Mouse (Mus musculus) stomach, embryonic 14.5 days (tissue): ENCODE results near the gene 1700024P04Rik. TPM values are rescaled to one million over a fixed set of nuclear protein-coding genes. Genes with fewer than 3 reads are reported as not detected.
"Not testable (repeated sequence)": the region's sequence is repeated elsewhere in the genome, so short reads cannot be mapped to it uniquely, and the experiment has no call there.

Source experiments
- ATAC-seq: fragments of 200-750 bp; cut with Nextera tagmentation; 2 replicates; pipeline ENCODE4 v1.8.0; 2017; ENCODE audit warnings: low read depth, moderate TSS enrichment; ENCODE audit not compliant: insufficient number of reproducible peaks, insufficient read depth, low FRiP score
- H3K27ac ChIP-seq: fragments of 300-500 bp; sonication (generic); 2 replicates; pipeline ENCODE4 v1.5.1; 2014; ENCODE audit warnings: mild to moderate bottlenecking, low read length, moderate library complexity, mixed read lengths
- H3K27me3 ChIP-seq: fragments of 300-500 bp; sonication (generic); 2 replicates; pipeline ENCODE4 v1.6.1; 2014; ENCODE audit warnings: low read length, control low read depth, mixed read lengths; ENCODE audit not compliant: control insufficient read depth, insufficient read depth
- H3K36me3 ChIP-seq: fragments of 300-500 bp; sonication (generic); 2 replicates; pipeline ENCODE4 v1.6.1; 2014; ENCODE audit warnings: mild to moderate bottlenecking, control low read depth, low read length, moderate library complexity, mixed read lengths; ENCODE audit not compliant: control insufficient read depth, insufficient read depth
- H3K4me1 ChIP-seq: fragments of 300-500 bp; sonication (generic); 2 replicates; pipeline ENCODE4 v1.6.1; 2014; ENCODE audit warnings: low read length, control low read depth, mixed read lengths; ENCODE audit not compliant: control insufficient read depth, insufficient read depth
- H3K4me2 ChIP-seq: fragments of 300-500 bp; sonication (generic); replicated peaks from 2 replicates; pipeline ENCODE4 v1.6.1; 2014; ENCODE audit warnings: low read depth, low read length, control low read depth
- H3K4me3 ChIP-seq: fragments of 300-500 bp; sonication (generic); 2 replicates; pipeline ENCODE4 v1.5.1; 2014; ENCODE audit warnings: low read depth, low read length, control low read depth
- H3K9ac ChIP-seq: fragments of 300-500 bp; sonication (generic); replicated peaks from 2 replicates; pipeline ENCODE4 v1.6.1; 2014; ENCODE audit warnings: low read depth, mild to moderate bottlenecking, control low read depth, low read length, moderate library complexity, mixed read lengths
- H3K9me3 ChIP-seq: fragments of 300-500 bp; sonication (generic); 2 replicates; pipeline ENCODE4 v1.6.1; 2016; ENCODE audit warnings: low read depth, low read length, control low read depth; ENCODE audit not compliant: control insufficient read depth
- WGBS: fragments of 180-500 bp; shearing (Covaris S2); extraction: QIAGEN DNeasy Blood & Tissue Kit; methylation state at CpG from one replicate; pipeline ENCODE4 v1.1.7; 2014; 5-methylcytosine and 5-hydroxymethylcytosine counted together
- polyA plus RNA-seq: library from polyadenylated mRNA; unstranded; fragments of >200 nt; fragmentation: Nextera tagmentation; extraction: Ambion mirVana; gene quantifications from 2 replicates; pipeline ENCODE4 v1.2.1, GENCODE M21; 2014

Gene 1700024P04Rik
- polyA plus RNA-seq, 1 experiment from 2014 or later = not detected

DNA sequence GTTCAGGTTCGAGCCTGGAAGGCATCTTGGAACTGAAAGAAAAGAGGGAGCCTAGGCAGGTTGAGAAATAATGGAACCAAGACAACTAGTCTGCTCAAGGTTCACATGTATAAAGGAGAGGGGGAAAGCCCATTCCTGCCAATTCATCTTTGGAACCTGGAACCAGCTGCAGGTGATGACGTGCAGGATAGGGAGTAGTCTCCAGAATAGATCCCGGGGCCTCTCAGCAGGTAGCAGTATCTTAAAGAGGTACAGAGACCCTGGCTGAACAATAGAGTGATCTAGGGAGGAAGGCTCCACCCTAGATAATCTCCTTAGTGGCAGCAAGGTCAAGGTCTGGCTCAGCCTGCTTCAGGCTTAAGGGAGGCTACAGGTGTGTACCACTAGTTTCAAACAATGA lies 8.3 kb downstream of the 1700024P04Rik start:
- H3K4me1 ChIP-seq, H3K9ac ChIP-seq, ATAC-seq, H3K27me3 ChIP-seq, H3K4me3 ChIP-seq, H3K4me2 ChIP-seq, H3K9me3 ChIP-seq, H3K36me3 ChIP-seq, H3K27ac ChIP-seq: not testable (repeated sequence)
- WGBS = 66% methylated on average over 3 of the region's 3 CpGs

DNA sequence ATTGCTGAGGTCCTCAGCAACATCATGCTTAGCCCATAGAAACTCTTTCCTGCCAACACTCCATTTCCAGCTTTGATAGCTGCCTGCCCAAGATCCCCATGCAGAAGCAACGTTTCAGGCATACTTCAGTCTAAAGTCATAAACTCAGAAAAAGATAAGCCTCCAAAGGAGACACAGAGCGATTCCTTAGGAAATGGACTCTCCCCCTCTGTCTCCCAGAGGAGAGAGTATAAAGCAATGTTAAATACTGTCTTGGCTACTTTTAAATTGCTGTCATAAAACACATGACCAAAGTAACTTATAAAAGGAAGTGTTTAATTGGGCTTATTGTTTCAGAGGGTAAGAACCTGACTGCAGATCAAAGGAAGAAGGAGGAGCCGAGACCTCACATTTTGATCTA lies 12.3 kb downstream of the 1700024P04Rik start:
- Histone ChIP-seq H3K9ac (no peak overlapping the region), H3K4me2 (no peak overlapping the region), H3K4me1 (no peaks in the 10 kb centered on the region), H3K27ac (no peak overlapping the region), H3K4me3 (no peak overlapping the region), H3K9me3 (no peaks in the 10 kb centered on the region), H3K36me3 (no peaks in the 10 kb centered on the region), H3K27me3 (no peaks in the 10 kb centered on the region)
- WGBS = 71% methylated on average over 3 of the region's 3 CpGs
- no peak for ATAC-seq

DNA sequence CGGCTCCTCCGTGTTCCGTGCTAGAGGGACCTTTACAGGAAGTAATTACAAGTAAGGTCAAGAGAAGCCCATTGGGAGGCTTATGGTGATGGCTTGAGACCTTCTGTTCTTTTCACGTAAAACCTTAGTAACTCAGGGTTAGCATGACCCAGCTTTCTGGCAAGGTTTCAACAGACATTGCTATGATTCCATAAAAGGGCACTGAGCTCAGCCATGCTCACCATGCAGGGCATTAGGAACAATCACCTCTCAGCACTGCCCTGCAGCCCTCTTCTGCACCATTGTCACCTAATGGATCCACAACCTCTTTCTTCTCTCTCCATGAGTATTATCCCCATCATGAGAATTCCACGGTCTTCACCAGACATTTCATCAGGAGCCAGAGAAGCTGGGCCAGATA lies 12.7 kb downstream of the 1700024P04Rik start:
- Histone ChIP-seq H3K27ac (no peak overlapping the region), H3K27me3 (no peaks in the 10 kb centered on the region), H3K4me2 (no peak overlapping the region), H3K4me3 (no peak overlapping the region), H3K36me3 (no peaks in the 10 kb centered on the region), H3K9me3 (no peaks in the 10 kb centered on the region), H3K4me1 (no peaks in the 10 kb centered on the region), H3K9ac (no peak overlapping the region)
- no peak for ATAC-seq
- WGBS = 48% methylated on average over 5 of the region's 5 CpGs

DNA sequence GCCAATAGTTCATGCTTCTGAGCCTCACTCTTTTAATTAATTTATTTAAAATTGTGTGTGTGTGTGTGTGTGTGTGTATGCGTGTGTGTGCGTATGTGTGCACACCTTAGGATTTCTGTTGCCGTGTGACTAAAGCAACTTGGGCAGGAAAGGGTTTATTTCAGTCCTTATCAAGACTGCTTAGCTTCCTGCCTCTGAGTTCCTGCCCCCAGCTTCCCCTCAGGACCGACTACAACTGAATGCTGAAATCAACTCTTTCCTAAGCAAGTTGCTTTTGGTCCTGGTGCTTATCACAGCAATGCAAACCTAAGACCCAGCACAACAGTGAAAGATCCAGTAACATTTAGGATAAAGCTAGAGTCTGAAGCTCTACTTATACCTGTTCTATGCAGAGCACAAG lies 15.8 kb downstream of the 1700024P04Rik start:
- no peak for ATAC-seq
- H3K36me3 ChIP-seq = no peaks in the 10 kb centered on the region
- H3K4me1 ChIP-seq = no peaks in the 10 kb centered on the region
- no peaks in the 10 kb centered on the region for H3K9me3 ChIP-seq
- 63% methylated on average over 4 of the region's 4 CpGs for WGBS
- no peak overlapping the region for H3K4me3 ChIP-seq
- no peak overlapping the region for H3K27ac ChIP-seq
- H3K4me2 ChIP-seq = no peak overlapping the region
- H3K9ac ChIP-seq = no peak overlapping the region
- no peaks in the 10 kb centered on the region for H3K27me3 ChIP-seq

- no peaks in the 10 kb centered on the region for H3K36me3 ChIP-seq
- H3K27ac ChIP-seq = no peak overlapping the region
- no peak overlapping the region for H3K4me2 ChIP-seq
- 83% methylated on average over 6 of the region's 6 CpGs for WGBS
- H3K27me3 ChIP-seq = no peaks in the 10 kb centered on the region
- no peak for ATAC-seq
- H3K9ac ChIP-seq = no peak overlapping the region
- no peaks in the 10 kb centered on the region for H3K4me1 ChIP-seq
- no peaks in the 10 kb centered on the region for H3K9me3 ChIP-seq
- no peak overlapping the region for H3K4me3 ChIP-seq
Observed at GRCm38 (mm10) chr13:98967942-98968341, 16.4 kb downstream of the 1700024P04Rik start.

GRCm38 (mm10) chr13:98966583-98966982 lies 17.8 kb downstream of the 1700024P04Rik start:
- no peaks in the 10 kb centered on the region for H3K4me1 ChIP-seq
- H3K36me3 ChIP-seq = no peaks in the 10 kb centered on the region
- no peaks in the 10 kb centered on the region for H3K9me3 ChIP-seq
- no peak for ATAC-seq
- no peak overlapping the region for H3K4me2 ChIP-seq
- WGBS = 89% methylated on average over 5 of the region's 5 CpGs
- no peak overlapping the region for H3K27ac ChIP-seq
- H3K9ac ChIP-seq = no peak overlapping the region
- H3K27me3 ChIP-seq = no peaks in the 10 kb centered on the region
- no peak overlapping the region for H3K4me3 ChIP-seq

GRCm38 (mm10) chr13:98963612-98964011 lies 20.8 kb downstream of the 1700024P04Rik start:
- 90% methylated on average over 1 of the region's 1 CpGs for WGBS
- Histone ChIP-seq H3K36me3 (no peaks in the 10 kb centered on the region), H3K9me3 (no peaks in the 10 kb centered on the region), H3K27me3 (no peaks in the 10 kb centered on the region), H3K9ac (no peak overlapping the region), H3K27ac (no peak overlapping the region), H3K4me1 (no peaks in the 10 kb centered on the region), H3K4me2 (no peak overlapping the region), H3K4me3 (no peak overlapping the region)
- no peak for ATAC-seq

DNA sequence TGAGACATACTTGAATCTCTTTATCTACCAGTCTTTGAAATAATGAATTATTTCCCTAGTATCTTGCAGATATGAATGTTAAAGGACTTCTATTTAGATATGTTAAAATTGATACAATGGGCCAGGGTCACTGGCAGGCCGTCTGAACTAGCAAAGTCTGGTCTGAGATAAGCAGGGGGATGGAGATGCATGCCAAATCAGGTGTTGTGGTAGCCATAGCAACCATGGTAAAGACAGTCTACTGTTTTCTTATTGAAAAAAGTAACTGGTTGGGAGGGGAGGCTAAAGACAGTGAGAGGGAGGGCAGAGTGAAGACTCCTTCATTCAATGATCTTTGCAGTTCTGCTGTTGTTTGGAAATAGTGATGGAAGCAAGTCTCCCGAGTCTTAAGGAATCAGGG lies 26.2 kb downstream of the 1700024P04Rik start:
- H3K9me3 ChIP-seq = no peaks in the 10 kb centered on the region
- WGBS = 45% methylated on average over 2 of the region's 2 CpGs
- H3K27me3 ChIP-seq = no peaks in the 10 kb centered on the region
- H3K27ac ChIP-seq = no peak overlapping the region
- H3K9ac ChIP-seq = no peak overlapping the region
- peaks cover 4% of the 10 kb centered on the region; the same call in 1 of the 2 replicates for H3K4me1 ChIP-seq
- no peak for ATAC-seq
- no peak overlapping the region for H3K4me2 ChIP-seq
- no peaks in the 10 kb centered on the region for H3K36me3 ChIP-seq
- no peak overlapping the region for H3K4me3 ChIP-seq

- H3K36me3 ChIP-seq = no peaks in the 10 kb centered on the region
- H3K4me1 ChIP-seq = peaks cover 4% of the 10 kb centered on the region; the same call in 1 of the 2 replicates
- H3K4me3 ChIP-seq = no peak overlapping the region
- no peak for ATAC-seq
- no peak overlapping the region for H3K27ac ChIP-seq
- no peaks in the 10 kb centered on the region for H3K9me3 ChIP-seq
- H3K9ac ChIP-seq = no peak overlapping the region
- 85% methylated on average over 2 of the region's 2 CpGs for WGBS
- H3K4me2 ChIP-seq = no peak overlapping the region
- H3K27me3 ChIP-seq = no peaks in the 10 kb centered on the region
Observed at GRCm38 (mm10) chr13:98956209-98956608, 28.2 kb downstream of the 1700024P04Rik start.
